Mouse (Mus musculus) liver, embryonic 12.5 days (tissue): ENCODE results near the gene Scamp3. TPM values are rescaled to one million over a fixed set of nuclear protein-coding genes. Genes with fewer than 3 reads are reported as not detected.

Source experiments
- ATAC-seq: fragments of 200-750 bp; cut with Nextera tagmentation; 2 replicates; pipeline ENCODE4 v1.8.0; 2017; ENCODE audit warnings: moderate number of reproducible peaks, mild to moderate bottlenecking, moderate library complexity
- H3K27ac ChIP-seq: fragments of 300-500 bp; sonication (generic); 2 replicates; pipeline ENCODE4 v1.5.1; 2016; ENCODE audit warnings: mild to moderate bottlenecking
- H3K27me3 ChIP-seq: fragments of 300-500 bp; sonication (generic); replicated peaks from 2 replicates; pipeline ENCODE4 v1.6.1; 2016; ENCODE audit warnings: mild to moderate bottlenecking, moderate library complexity
- H3K36me3 ChIP-seq: fragments of 300-500 bp; sonication (generic); 2 replicates; pipeline ENCODE4 v1.6.1; 2016; ENCODE audit warnings: mild to moderate bottlenecking, moderate library complexity
- H3K4me1 ChIP-seq: fragments of 300-500 bp; sonication (generic); 2 replicates; pipeline ENCODE4 v1.6.1; 2016
- H3K4me2 ChIP-seq: fragments of 300-500 bp; sonication (generic); 2 replicates; pipeline ENCODE4 v1.6.1; 2016; ENCODE audit warnings: mild to moderate bottlenecking, moderate library complexity
- H3K4me3 ChIP-seq: fragments of 300-500 bp; sonication (generic); 2 replicates; pipeline ENCODE4 v1.5.1; 2016; ENCODE audit warnings: mild to moderate bottlenecking, moderate library complexity
- H3K9ac ChIP-seq: fragments of 300-500 bp; sonication (generic); 2 replicates; pipeline ENCODE4 v1.6.1; 2016; ENCODE audit warnings: mild to moderate bottlenecking, moderate library complexity
- H3K9me3 ChIP-seq: fragments of 300-500 bp; sonication (generic); replicated peaks from 2 replicates; pipeline ENCODE4 v1.6.1; 2016; ENCODE audit warnings: mild to moderate bottlenecking, moderate library complexity
- WGBS: fragments of 180-500 bp; shearing (Covaris S2); methylation state at CpG from one replicate; pipeline ENCODE4 v1.1.7; 2016; ENCODE audit not compliant: insufficient replicate concordance; 5-methylcytosine and 5-hydroxymethylcytosine counted together
- polyA plus RNA-seq: library from polyadenylated mRNA; unstranded; fragments of >200 nt; fragmentation: Nextera tagmentation; extraction: Ambion mirVana; gene quantifications from 2 replicates; pipeline ENCODE4 v1.2.1, GENCODE M21; 2016

The Scamp3 gene
- polyA plus RNA-seq, 1 experiment from 2014 or later, result 86.3 TPM

DNA sequence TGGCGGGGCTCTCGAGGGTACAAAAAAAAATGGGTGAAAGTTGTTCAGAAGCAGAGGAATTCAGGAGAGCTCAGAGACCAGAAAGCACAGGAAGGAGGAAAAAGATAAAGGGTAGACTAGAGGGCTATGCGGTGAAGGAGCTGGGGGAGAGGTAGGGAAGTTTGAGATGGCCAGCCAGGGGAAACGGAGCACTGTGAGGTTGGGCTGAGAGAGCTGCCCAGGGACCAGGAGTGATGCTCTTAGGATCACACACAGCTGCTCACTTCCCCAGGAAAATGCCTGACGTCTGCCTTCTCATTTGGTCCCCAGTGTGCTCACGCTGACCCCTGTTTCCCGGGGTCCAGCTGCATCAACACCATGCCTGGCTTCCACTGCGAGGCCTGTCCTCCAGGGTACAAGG, 42.3 kb downstream of the Scamp3 start:
- 24% methylated on average over 8 of the region's 8 CpGs for WGBS
- Histone ChIP-seq H3K9ac (no peak overlapping the region), H3K27me3 (peaks cover 53% of the 10 kb centered on the region), H3K9me3 (no peaks in the 10 kb centered on the region), H3K4me2 (no peak overlapping the region), H3K4me1 (peaks cover 13% of the 10 kb centered on the region), H3K36me3 (no peaks in the 10 kb centered on the region), H3K27ac (no peak overlapping the region), H3K4me3 (no peak overlapping the region)
- no peak for ATAC-seq

DNA sequence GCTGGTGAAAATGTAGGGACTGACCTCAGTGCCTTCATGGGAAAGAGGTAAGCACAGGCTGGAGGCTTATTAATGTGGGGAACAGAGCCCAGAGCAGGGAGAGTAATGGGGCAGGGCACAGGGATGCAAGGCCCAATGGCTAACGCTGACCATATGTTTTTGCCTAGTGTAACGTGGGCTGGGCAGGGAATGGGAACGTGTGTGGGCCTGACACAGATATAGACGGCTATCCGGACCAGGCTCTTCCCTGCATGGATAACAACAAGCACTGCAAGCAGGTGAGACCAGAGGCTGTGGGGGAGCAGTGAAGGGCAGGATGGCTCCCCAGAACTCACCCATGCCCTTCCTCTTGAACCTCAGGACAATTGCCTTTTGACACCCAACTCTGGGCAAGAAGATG, 43.9 kb downstream of the Scamp3 start:
- no peaks in the 10 kb centered on the region for H3K9me3 ChIP-seq
- peaks cover 3% of the 10 kb centered on the region; the same call in 1 of the 2 replicates for H3K4me1 ChIP-seq
- H3K36me3 ChIP-seq, result no peaks in the 10 kb centered on the region
- H3K4me3 ChIP-seq, result no peak overlapping the region
- ATAC-seq, result no peak
- WGBS, result 73% methylated on average over 5 of the region's 5 CpGs
- H3K27ac ChIP-seq, result no peak overlapping the region
- peaks cover 59% of the 10 kb centered on the region for H3K27me3 ChIP-seq
- no peak overlapping the region for H3K4me2 ChIP-seq
- H3K9ac ChIP-seq, result no peak overlapping the region

DNA sequence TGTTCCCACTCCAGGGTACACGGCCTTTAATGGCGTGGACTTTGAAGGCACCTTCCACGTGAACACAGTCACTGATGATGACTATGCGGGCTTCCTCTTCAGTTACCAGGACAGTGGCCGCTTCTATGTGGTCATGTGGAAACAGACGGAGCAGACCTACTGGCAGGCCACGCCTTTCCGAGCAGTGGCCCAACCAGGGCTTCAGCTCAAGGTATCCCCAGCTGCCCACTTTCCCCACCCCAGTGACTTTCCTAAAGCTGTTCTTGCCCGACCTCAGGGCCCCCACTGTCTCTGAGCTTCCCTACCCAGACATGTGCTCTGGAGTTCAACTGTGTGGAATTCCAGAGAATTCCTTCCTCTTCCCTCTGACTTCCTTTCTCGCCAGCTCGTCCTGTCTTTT, 47.5 kb downstream of the Scamp3 start:
- no peak for ATAC-seq
- WGBS, result 56% methylated on average over 11 of the region's 11 CpGs
- Histone ChIP-seq H3K27me3 (peaks cover 77% of the 10 kb centered on the region), H3K9me3 (no peaks in the 10 kb centered on the region), H3K27ac (no peak overlapping the region), H3K4me1 (peaks cover 31% of the 10 kb centered on the region), H3K9ac (no peak overlapping the region), H3K36me3 (no peaks in the 10 kb centered on the region), H3K4me3 (no peak overlapping the region), H3K4me2 (no peak overlapping the region)

DNA sequence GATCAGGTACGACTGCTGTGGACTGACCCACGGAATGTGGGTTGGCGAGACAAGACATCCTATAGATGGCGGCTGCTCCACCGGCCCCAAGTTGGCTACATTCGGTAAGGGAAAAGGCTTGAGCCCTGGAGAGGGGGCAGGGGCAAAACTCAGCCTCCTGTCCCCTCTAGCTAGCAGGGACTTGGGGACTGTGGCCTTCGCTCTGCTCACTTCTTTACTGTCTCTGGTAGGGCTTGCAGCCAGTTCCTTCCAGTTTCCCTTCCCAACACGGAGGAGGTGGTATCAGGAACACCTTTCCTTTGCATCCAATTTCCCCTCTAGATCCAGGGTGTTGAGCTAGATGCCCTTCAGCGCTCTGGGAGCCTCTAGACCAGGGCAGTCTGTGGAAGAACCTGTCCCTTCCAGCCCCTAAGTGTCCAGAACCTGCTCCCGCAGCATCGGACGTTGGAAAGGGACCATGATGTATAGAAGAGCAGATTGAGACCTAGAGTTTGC, 48.1 kb downstream of the Scamp3 start:
- Histone ChIP-seq H3K4me1 (peaks cover 31% of the 10 kb centered on the region), H3K36me3 (no peaks in the 10 kb centered on the region), H3K4me2 (no peak overlapping the region), H3K27ac (no peak overlapping the region), H3K9me3 (no peaks in the 10 kb centered on the region), H3K9ac (no peak overlapping the region), H3K27me3 (peaks cover 83% of the 10 kb centered on the region), H3K4me3 (no peak overlapping the region)
- ATAC-seq, result no peak
- WGBS, result 50% methylated on average over 12 of the region's 12 CpGs

DNA sequence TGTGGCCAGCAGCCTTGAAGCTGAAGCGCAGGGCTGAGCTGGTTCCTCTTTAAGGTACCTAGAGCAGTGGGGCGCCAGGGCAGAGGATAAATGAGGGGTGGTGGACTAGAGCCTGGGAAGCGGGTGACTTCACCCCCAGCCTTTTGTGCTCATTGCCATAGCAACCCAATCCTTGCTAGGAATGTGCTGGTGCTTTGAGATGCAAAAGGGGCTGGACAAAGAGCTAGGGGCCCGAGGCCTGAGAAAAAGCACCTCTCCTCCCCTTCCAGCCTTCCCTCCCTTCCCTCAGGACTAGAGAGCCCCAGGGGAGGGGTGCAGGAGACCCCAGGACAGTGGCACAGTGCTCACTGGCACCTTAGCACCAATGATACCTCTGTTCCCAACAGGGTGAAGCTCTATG, 48.6 kb downstream of the Scamp3 start:
- 29% methylated on average over 4 of the region's 4 CpGs for WGBS
- ATAC-seq, result no peak
- H3K9ac ChIP-seq, result no peak overlapping the region
- H3K4me3 ChIP-seq, result no peak overlapping the region
- no peak overlapping the region for H3K27ac ChIP-seq
- no peak overlapping the region for H3K4me2 ChIP-seq
- H3K36me3 ChIP-seq, result no peaks in the 10 kb centered on the region
- peaks cover 87% of the 10 kb centered on the region for H3K27me3 ChIP-seq
- peaks cover 31% of the 10 kb centered on the region for H3K4me1 ChIP-seq
- no peaks in the 10 kb centered on the region for H3K9me3 ChIP-seq

DNA sequence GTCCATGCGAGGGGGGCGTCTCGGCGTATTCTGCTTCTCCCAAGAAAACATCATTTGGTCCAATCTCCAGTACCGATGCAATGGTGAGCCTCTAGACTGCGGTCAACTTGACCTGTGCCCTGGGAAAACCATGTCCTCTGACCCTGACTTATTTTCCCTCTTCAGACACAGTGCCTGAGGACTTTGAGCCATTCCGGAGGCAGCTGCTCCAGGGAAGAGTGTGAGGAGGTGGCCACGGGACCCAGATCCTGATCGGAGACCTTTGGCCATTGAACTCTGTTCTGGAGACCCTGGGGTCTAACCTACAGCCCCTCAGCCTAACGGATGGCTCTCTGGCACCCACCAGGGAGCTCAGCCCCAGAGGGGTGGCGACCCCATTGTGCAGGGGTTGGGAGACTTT, 49.1 kb downstream of the Scamp3 start:
- Histone ChIP-seq H3K27ac (no peak overlapping the region), H3K36me3 (no peaks in the 10 kb centered on the region), H3K4me1 (peaks cover 31% of the 10 kb centered on the region), H3K27me3 (peaks cover 87% of the 10 kb centered on the region), H3K9ac (no peak overlapping the region), H3K4me3 (no peak overlapping the region), H3K4me2 (0 out of 2 replicates have a peak overlapping the region, but pooled peaks have one; percentile 9), H3K9me3 (no peaks in the 10 kb centered on the region)
- no peak for ATAC-seq
- 37% methylated on average over 11 of the region's 11 CpGs for WGBS

DNA sequence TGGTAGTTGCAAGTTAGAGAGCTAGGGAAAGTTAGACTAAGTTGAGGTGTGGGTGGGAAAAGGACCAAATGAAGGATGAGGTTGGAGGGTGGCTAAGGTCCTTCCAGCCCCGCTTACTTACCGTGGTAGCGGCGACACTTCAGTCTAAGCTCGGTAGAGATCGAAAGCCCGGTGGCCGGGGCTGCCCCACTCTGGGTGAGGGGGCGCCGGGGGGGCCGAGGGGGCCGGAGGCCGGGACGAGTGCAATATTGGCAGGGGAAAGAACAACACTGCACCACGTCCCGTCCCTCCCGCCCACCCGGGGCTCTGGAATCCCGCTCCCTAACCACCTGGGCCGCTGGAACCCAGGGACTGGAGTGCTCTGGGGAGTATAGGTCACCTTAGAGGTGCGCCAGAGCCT, 49.6 kb downstream of the Scamp3 start, which contains the start of gene Mtx1:
Gene Mtx1, minus strand, starts transcription at position 189 of the 400 bp plus-strand sequence.
- H3K4me3 ChIP-seq, result peak within 1 kb of the TSS; percentile 55
- peaks cover 31% of the 10 kb centered on the region for H3K4me1 ChIP-seq
- peaks cover 89% of the 10 kb centered on the region for H3K27me3 ChIP-seq
- H3K4me2 ChIP-seq, result peak within 1 kb of the TSS; percentile 76
- H3K27ac ChIP-seq, result no peak within 1 kb of the TSS
- peak within 1 kb of the TSS; percentile 1 for H3K9ac ChIP-seq
- 10% methylated on average over 21 of the region's 21 CpGs for WGBS
- H3K9me3 ChIP-seq, result no peaks in the 10 kb centered on the region
- no peaks in the 10 kb centered on the region for H3K36me3 ChIP-seq
- ATAC-seq, result no peak

DNA sequence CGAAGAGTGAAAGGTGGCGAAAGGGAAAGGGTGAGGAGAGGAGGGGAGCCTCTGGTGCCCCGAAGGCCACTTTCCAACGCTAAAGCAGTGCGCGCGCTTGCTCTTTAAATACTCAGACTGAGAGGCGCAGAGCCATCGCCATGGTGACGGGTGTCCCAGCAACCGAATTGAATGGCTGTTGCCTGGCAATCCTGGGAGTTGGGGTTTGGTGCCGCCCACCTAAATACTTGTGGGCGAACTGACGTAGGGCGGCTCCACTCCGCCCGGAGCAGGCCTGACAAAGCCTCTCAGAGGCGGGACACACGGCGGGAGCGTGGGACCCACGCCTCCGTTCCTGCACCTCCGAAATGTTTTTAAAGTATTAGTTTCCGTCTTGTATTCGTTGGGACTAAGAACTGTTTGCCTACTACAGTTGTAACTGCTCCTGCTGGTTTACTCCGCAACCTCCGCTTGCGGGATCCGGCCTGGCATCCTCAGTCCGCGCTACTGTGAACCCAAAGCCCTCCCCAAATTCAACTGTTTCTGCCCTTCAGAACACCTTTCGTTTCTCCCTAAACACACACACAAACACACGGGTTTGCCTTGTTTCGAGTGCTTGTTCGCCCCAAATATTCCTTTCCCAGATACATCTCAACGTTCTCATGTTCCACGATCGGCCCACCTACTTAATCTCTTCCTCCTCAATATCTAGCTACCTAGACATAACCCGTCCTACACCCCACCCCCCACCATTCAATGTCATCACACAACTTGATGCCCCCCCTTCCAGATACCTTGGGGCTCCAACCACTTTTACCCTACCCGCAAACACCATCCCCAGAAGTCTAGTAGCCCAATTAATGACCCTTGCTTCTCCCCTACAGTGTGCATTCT, 50.3 kb downstream of the Scamp3 start:
- Histone ChIP-seq H3K9ac (peak overlapping the region; percentile 1), H3K4me2 (peak overlapping the region; percentile 76), H3K27me3 (peaks cover 95% of the 10 kb centered on the region), H3K27ac (no peak overlapping the region), H3K9me3 (no peaks in the 10 kb centered on the region), H3K36me3 (no peaks in the 10 kb centered on the region), H3K4me1 (peaks cover 32% of the 10 kb centered on the region), H3K4me3 (peak overlapping the region; percentile 55)
- WGBS, result 6% methylated on average over 41 of the region's 41 CpGs
- peak; percentile 35 for ATAC-seq

DNA sequence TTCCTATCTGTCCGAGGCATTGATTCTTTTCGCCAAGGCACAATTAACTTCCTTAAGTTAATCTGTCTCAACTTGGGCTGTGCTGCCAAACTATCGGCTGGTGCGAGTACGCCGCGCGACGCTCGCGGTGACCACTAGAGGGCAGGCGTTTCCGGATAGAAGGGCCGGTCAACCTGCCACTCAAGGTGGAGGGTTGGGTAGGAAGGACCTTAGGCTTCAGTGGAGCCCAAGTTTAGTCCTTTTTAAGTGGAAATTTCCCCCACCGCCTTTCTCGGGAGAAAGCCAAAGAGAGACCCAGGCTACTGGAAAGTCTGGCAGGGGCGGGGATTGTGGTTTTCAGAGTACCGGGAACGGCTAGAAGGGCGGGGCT, 50.9 kb downstream of the Scamp3 start:
- Histone ChIP-seq H3K4me3 (peak overlapping the region; percentile 55), H3K36me3 (no peaks in the 10 kb centered on the region), H3K4me1 (peaks cover 34% of the 10 kb centered on the region), H3K9me3 (no peaks in the 10 kb centered on the region), H3K9ac (peak overlapping the region; percentile 59), H3K27me3 (peaks cover 96% of the 10 kb centered on the region), H3K27ac (no peak overlapping the region), H3K4me2 (peak overlapping the region; percentile 76)
- under 1% methylated on average over 20 of the region's 20 CpGs for WGBS
- ATAC-seq, result peak; percentile 54

DNA sequence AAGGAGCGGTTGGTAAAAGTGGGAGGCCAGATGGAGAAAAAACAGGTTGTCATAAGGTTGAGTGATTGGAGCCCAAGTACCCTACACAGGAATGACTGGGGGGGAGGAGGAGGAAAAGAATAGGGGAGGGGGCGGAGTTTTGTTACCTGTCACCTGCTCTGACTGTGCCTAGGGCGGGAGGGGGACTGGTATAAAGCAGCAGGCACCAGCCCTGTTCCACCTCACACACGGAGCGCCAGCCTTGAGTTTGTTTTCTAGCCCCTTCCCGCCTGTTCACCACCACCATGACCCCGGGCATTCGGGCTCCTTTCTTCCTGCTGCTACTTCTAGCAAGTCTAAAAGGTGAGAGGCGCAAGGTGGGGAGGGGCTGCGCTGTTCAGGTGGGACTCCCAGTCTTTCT, 51.6 kb downstream of the Scamp3 start, which contains the start of gene Muc1:
Gene Muc1, plus strand, starts transcription at position 222 of the 400 bp plus-strand sequence.
- Histone ChIP-seq H3K4me1 (peaks cover 34% of the 10 kb centered on the region), H3K27me3 (peaks cover 89% of the 10 kb centered on the region), H3K9ac (peak within 1 kb of the TSS; percentile 59), H3K4me3 (peak within 1 kb of the TSS; percentile 55), H3K36me3 (no peaks in the 10 kb centered on the region), H3K4me2 (peak within 1 kb of the TSS; percentile 76), H3K27ac (no peak within 1 kb of the TSS), H3K9me3 (no peaks in the 10 kb centered on the region)
- WGBS, result 40% methylated on average over 9 of the region's 10 CpGs
- ATAC-seq, result no peak

DNA sequence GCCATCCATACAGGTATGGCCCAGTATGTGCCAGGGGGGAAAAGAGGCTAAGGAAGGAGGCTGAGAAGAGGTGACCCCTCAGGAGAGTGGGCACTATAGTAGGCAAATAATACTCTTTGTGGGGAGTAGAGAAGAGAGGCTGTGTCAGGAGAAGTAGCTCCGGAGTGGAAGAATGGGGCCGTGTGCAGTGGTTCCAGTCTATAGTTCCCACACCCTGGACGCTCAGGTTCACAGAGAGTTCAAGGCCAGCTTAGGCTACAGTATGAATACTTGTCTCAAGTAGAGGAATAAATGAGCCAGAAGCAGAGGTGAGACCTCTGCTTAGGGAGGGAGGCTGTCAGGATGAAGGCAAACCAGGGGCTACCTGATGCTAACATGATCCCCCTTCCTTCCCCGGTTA, 52.0 kb downstream of the Scamp3 start:
- H3K9ac ChIP-seq, result no peak overlapping the region
- H3K36me3 ChIP-seq, result no peaks in the 10 kb centered on the region
- no peaks in the 10 kb centered on the region for H3K9me3 ChIP-seq
- 57% methylated on average over 4 of the region's 4 CpGs for WGBS
- H3K4me1 ChIP-seq, result peaks cover 34% of the 10 kb centered on the region
- no peak overlapping the region for H3K4me3 ChIP-seq
- no peak for ATAC-seq
- H3K27ac ChIP-seq, result no peak overlapping the region
- peaks cover 89% of the 10 kb centered on the region for H3K27me3 ChIP-seq
- no peak overlapping the region for H3K4me2 ChIP-seq

DNA sequence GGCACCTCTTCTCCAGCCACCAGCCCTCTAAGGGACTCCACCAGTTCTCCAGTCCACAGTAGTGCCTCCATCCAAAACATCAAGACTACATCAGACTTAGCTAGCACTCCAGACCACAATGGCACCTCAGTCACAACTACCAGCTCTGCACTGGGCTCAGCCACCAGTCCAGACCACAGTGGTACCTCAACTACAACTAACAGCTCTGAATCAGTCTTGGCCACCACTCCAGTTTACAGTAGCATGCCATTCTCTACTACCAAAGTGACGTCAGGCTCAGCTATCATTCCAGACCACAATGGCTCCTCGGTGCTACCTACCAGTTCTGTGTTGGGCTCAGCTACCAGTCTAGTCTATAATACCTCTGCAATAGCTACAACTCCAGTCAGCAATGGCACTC, 53.3 kb downstream of the Scamp3 start:
- Histone ChIP-seq H3K9me3 (no peaks in the 10 kb centered on the region), H3K27me3 (peaks cover 89% of the 10 kb centered on the region), H3K9ac (no peak overlapping the region), H3K36me3 (no peaks in the 10 kb centered on the region), H3K4me1 (peaks cover 34% of the 10 kb centered on the region), H3K4me2 (no peak overlapping the region), H3K27ac (no peak overlapping the region), H3K4me3 (no peak overlapping the region)
- no peak for ATAC-seq
- 39% methylated on average over 2 of the region's 2 CpGs for WGBS
